Mouse (Mus musculus) kidney, adult 11 months (tissue): Measurements from ENCODE around the gene Golga2.
A peak's percentile ranks its signal among the peaks of the same experiment; 100 is the strongest.
"Not testable (repeated sequence)": the region's sequence is repeated elsewhere in the genome, so short reads cannot be mapped to it uniquely, and the experiment has no call there.

Experiments used
- DNase-seq: peaks from one replicate; pipeline ENCODE4 v3.0.0; 2022

The Golga2 gene

DNA sequence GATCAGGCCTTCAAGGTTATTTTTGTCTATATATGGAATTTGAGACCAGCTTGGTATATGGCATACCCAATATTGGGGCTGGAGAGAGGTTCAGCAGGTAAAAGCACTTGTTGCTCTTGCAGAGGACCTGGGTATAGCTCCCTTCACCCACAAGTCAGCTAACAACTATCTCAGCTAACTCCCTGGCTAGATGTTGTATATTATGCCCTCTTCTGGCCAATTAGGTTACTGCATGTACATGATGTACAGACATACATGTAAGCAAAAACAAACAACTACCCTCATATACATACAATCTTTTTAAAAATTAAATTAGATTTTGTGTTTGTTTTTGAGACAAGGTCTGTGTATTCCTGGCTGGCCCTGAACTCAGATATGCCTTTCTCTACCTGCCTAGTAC is 2.4 kb downstream of the Golga2 start:
- DNase-seq: no peak

DNA sequence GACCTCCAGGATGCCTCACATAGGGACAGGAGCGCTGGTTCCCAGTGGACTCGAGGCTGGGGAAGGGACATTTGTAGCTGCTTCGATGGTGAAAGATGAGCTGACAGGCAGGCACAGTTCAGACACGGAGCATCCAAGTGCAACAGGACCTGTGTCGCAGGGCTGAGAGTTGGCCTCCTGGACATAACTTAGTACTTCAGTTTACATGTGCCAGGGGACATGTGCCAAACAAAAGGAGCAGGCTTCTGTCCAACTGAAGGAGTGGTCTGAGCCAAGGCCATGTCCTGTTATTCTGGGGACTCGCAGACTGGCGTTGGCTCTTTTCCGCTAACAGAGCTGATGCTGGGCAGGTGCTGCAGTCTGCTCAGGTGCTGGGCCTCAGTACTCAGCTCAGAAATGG is 7.2 kb downstream of the Golga2 start:
- DNase-seq: no peak

DNA sequence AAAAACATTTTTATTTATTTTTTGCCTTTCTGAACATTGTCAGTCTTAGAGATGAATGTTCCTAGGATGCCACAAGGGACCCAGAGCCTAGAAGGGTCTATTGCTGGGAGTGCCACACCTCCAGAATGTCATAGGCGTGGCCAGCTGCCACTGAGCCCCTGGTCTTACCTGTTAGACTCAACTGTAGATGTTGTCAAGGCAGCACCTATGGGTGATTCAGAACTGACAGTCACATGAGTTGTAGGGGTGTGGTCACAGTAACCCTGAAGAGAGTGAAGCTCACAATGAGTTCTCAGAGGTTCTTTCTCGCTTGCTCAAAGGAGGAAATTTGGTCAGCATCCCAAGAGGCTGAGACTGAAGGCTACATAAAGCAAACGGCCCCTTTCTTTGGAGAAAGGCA is 8.1 kb downstream of the Golga2 start:
- no peak for DNase-seq

DNA sequence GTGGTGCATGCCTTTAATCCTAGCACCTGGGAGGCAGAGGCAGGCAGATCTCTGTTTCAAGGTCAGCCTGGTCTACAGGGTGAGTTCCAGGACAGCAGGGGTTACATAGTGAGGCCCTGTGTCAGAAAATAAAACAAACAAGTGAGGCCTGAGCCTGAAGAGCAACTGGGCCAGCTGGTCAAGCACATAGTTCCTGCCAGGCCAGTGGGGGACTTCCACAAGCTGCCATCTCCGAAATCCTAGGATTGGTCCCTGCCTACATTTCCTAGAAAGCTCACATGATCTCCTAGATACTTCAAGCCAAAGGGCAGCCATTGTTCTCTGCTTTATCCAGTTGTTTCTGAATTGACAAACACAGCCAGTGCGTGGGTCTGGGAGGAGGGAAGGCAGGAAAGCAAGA is 8.7 kb downstream of the Golga2 start:
- DNase-seq: not testable (repeated sequence)

DNA sequence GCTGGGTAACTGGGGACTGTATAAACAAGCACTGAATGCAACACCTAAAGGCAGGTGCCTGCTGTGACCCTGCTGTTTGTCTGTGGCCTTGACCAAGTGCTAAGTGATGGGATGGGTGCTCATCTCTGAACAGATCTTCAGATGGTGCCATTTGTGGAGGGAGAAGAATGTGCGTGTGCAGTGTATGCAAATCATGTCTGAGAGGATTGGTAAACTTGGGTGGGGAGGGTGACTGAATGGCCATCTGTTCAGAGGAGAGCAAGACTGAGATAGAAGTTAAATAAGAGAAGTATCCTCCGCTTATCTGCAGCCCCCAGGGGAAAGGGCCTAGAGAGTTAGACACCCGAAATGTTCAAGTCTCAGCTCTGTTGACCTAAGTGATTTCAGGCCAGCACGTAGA is 12.3 kb downstream of the Golga2 start:
- no peak for DNase-seq

DNA sequence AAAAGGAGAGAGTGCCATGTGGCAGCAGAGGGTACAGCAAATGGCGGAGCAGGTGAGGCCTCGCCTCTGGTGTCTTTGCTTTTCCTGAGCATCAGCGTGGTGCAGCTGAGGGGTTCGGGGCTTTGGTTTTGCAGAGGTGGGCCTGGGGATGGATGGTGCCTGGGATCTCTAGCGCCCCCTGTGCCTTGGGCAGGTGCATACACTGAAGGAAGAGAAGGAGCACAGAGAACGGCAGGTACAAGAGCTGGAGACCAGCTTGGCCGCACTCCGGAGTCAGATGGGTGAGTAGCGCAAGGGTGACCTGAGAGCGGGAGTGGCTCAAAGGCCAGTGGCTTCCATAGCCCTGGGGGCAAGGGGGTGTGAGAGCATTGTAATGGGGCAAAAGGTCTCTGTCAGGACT is 15.8 kb downstream of the Golga2 start:
- DNase-seq: no peak

DNA sequence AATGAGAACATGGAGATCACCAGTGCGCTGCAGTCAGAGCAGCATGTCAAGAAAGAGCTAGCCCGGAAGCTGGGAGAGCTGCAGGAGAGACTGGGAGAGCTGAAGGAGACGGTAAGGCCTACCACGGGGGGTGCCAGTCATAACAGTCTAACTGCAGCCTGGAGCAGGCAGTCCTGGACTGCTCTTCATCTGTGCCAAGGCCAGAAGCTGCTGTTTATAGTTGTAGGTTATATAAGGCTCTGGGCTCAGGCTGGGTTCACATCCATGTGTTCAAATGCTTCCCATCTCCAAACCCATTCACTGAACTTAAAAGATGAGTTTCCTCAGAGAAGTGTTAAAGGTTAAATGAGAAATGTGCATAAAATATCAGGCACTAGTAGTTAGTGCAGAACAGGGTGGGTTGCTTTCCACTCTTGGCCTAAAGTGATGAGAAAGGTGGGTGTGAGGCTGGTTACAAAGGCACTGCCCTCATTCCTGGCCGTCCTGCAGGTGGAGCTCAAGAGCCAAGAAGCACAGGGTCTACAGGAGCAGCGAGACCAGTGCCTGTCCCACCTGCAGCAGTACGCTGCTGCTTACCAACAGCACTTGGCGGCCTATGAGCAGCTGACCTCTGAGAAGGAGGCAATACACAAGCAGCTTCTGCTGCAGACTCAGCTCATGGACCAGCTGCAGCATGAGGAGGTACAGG is 17.1 kb downstream of the Golga2 start:
- DNase-seq: no peak

DNA sequence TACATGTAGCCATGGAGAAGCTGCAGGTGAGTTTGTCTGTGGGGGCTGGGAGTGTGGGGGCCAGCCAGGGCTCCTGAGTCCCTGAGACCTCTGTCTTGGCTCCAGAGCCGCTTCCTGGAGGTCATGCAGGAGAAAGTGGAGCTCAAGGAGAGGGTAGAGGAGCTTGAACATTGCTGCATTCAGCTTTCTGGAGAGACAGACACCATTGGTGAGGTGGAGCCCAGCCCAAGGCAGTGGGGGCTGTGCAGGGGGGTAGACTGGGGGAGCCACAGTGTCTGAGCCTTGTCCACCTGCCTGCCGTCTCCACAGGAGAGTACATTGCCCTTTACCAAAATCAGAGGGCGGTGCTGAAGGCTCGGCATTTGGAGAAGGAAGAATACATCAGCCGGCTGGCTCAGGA is 18.5 kb downstream of the Golga2 start:
- no peak for DNase-seq

DNA sequence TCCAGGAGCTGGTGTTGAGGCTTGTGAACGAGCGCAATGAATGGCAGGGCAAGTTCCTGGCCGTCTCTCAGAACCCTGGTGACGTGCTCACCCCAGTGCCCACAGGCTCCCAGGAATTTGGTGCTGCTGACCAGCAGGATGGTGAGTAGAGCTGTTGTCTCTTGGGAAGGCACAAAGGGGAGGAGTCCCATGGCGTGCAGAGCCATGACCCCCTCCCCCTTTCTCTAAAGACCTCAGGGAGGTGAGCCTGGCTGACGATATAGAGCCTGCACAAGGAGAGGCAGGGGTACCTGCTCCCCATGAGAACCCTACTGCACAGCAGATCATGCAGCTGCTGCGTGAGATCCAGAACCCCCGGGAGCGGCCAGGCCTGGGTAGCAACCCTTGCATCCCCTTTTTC is 19.0 kb downstream of the Golga2 start:
- no peak for DNase-seq

DNA sequence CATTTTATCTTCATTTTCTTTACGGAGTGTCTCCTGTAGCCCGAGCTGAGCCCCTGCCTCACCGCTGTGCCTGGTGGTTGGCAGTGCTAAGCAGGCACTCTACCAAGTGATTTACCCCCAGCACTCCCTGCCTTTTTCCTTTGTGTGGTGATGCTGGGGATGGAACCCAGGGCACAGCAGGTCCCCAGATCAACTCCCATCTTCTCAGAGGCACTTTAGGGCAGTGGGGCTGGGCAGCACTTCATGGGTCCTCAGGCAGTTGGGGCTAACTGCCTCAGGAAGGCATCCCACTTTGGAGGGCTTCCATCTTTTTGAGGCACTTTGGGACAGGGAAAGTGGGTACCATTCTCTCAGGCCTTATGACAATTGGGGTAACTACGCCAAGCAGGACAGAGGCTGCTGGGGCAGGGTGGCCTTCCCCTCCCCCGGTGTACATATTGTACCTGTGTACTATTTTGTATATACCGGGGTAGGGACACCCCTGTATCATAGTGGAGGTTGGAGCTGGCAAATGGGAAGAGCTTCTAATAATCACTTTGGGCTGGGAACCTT is 20.1 kb downstream of the Golga2 start:
- no peak for DNase-seq

DNA sequence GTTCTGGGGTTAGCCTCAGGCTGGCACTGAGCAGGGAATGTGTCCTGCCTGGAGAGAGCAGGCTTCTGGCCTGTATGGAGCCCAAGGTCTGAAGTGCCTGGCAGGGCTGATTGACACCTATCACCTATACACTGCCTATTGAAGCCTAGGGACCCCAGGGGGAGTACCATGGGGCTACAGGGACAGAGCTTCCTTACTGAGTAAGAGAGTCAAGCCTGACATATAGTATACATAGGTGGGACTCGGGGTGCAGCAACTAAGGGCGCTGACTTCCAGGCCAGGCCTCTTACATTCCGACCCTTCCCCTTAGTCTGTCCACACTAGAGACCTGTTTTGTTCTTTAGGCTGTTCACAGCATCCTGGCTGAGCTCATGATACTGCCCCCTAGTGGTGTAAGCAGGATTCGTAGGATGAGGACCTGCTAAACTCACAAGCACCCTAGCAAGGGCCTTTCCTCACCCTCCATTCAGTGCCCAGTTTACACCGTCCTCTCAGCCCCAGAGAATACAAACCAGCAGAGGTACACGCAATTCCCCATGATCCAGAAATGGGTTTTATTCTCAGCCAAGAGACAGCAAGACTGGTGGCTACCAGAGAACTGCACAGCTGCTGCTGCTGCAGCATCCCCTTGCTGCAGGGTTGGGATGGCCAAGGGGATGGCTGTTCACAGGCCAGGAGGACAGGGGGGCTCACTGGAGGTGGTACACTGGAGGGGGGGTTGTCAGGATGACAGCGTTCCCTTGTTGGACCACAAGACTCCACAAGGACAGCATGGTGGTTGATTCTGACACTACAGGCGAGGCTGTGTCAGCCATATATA is 21.0 kb downstream of the Golga2 start:
- DNase-seq: no peak

DNA sequence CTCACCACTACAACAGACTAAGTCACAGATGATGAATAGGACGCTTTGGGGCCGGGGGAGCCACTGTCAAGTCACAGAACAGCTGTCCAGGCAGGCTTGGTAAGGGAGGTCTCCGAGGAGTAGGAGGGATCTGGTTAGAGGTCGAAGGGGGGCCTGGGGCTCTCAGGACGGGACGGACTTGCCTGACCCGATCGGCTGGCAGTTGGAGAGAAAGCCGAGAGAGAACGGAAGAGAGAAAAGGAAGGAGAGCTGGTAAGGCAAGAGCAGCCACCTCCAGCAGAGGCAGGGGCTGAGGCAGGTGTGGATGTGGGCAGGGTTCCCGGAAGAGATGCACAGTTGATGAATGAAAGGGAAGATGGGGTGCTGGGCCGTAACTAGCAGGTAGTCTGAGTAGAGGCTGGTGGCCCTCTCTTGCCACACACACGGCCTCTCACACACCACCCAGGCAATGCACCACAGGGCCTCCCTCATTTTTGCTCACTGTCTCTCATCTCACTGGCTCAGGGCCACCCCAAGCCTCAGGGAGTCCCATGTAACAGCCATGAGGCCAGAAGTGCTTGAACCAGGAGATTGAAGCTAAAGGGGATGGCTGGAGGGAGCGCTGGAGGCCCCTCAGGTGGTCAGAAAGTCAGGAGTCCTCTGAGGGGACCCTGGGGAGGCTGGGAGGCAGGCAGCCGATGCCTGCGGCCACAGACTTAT is 21.8 kb downstream of the Golga2 start:
- no peak for DNase-seq

DNA sequence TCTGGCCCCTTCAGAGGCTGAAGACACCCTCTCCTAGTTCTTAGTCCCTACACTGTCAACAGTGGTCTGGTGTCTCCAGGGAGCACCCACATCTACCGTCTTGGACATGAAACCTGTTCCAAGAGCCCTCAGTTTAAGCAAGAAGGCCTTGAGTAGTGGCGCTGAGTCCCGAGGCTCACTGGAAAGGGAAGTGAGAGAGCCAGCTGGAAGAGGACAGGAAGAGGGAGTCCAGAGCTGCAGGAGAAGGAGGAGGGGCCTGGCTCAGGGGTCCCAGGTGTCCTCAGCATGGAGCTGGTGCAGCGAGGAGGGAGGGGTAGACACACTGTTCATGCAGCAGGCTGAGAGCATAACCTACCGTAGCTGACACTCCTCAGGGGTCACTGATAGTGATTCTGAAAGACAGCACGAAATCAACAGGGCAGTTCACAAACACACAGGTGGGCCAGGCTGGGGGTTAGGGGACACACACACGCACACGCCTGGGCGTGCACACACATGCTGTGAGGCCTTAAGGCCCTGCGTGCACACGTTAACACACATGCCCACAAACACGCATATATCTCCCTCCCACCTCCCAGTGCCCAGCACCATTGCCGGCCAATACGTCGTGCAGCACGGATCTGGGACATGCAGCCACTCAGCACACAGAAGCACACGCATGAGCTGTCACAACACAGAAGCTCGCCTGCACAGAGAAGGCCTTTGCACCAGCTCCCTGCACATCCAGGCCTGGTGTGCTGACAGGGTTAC is 23.1 kb downstream of the Golga2 start:
- no peak for DNase-seq

DNA sequence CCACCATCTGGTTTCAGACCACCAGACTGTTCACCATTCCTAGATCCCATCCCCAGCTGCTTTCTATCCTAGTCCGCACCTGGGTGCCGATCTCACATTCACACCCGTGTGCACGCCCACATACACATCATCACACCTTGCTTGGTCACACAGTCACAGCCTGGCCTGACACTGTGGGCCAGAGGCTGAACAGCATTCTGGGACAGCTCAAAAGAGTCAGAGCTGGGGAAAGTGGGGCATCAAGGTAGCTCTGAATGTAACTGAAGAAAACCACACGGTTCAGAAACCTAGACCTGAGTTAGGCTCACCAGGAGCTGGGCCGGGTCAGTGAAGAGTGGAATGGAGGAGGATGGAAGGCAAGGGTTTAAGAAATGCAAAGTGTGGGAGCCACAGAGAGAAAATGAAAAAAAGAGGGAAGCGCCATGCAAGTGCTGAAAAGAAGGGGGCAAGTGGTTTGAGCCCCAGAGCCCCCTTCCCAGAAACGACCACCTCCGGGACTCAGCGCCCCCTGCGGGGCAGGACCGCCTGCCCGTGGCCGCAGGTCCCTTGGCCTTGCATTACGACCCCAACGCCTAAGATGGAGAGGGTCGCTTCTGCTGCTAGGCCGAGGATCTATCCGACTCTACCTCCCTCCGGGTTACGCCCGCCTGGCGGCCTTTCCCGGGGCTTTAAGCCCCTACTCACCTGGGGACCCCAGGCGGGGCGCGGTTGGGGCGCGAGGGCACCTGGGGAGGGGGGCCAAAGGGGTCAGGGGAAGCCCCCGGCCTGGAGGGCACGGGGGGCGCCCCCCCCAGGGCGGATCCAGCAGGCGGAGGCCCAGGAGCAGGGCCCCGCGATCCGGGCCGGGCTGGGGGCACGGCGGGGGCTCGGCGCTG is 24.5 kb downstream of the Golga2 start:
- DNase-seq: no peak

DNA sequence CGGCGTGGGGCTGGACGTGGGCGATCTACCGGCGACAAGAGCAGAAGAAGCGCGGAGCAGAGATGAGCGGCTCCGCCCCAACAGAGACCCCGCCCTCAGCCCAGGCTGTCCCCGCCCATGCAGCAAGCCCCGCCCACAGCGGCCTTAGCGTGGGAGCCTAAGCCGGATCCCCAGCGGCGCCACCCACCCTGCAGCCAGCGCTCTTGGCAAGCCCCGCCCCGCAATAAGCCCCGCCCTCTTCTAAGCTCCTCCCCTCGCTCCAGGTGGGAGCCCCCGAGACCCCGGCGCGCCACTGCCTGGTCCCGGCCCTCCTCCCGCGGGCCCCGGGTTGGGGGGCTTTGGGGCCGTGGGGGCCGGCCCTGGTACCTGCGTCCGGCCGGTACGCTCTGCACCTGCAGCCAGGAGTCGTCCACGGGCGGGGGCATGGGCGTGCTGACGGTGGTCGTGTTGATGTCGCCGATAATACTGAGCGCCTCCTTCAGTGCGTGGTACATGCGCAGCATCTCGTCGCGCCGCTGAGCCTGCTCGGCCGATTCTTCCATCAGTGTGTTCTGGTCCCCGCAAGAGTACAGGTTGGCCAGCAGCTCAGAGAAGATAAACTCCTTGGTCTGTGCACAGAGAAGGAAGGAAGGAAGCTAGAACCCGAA is 25.3 kb downstream of the Golga2 start:
- peak; percentile 49 for DNase-seq

DNA sequence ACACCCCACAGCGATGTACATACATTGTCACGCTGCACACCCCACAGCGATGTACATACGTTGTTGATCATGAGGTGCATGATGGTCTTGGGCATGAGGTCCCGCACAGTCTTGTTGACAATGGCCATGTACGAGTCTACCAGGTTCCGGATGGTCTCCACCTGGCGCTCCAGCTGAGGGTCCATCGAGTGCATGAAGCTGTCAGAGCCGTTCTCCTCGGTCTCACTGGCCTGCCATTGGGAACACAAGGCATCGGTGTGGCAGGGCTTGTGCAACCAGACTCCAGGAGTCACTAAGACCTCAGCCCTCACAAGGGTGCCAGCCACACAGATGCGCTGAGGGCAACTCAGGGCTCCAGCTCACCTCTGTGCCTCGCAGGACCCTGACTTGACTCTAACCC is 27.6 kb downstream of the Golga2 start:
- no peak for DNase-seq

DNA sequence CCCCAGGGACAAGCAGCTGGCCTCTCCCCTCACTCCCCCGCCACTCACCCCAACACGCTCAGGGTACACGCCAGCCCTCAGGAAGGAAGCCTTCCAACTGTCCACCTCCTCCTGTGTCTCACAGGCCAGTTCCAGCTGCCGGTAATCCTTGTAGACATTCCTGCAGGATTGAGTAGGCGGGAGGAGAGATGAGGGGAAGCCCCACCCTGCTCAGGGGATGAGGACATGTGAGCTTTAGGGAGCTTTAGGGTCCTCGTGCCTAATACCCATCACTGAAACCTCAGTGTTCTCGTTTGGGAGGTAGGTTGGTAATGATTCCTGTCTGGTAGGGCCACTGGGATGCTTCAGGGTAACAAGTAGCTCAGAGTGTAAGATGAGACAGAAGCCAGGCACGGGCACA is 28.6 kb downstream of the Golga2 start:
- no peak for DNase-seq

DNA sequence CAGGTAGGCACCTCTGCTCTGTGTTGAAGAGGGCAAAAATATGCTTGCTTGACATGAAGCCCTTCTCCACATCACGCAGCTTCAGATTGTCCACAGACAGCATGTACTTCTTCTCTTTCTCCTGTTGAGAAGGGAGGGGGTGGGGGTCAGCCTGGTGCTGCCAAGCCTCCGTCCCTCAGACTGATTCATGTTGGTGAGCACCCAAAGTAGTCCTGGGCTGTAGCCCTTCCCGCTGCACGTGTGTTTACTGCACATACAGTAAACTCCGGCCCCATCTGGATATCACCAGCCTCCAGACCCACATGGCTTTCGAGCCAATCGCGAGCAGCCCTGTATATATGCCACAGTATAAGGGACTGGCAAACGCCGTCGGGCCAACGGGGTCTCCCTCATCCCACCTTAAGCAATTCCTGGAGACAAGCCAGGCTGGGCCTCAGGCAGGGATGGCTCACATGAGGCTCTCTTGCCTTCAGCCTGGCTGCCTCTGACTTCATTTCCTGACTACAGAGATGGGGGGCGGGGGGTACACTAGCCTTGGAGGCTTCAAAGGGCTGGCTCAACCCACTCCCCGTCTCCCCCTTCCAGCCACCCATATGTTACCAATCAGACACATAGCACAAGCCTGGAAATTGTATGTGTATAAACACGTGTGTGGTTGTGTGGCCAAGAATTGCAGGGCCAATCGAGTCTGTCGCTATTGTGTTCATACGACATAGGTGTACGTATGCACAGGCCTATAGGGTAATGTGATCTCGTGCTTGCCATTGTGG is 29.9 kb downstream of the Golga2 start:
- no peak for DNase-seq

DNA sequence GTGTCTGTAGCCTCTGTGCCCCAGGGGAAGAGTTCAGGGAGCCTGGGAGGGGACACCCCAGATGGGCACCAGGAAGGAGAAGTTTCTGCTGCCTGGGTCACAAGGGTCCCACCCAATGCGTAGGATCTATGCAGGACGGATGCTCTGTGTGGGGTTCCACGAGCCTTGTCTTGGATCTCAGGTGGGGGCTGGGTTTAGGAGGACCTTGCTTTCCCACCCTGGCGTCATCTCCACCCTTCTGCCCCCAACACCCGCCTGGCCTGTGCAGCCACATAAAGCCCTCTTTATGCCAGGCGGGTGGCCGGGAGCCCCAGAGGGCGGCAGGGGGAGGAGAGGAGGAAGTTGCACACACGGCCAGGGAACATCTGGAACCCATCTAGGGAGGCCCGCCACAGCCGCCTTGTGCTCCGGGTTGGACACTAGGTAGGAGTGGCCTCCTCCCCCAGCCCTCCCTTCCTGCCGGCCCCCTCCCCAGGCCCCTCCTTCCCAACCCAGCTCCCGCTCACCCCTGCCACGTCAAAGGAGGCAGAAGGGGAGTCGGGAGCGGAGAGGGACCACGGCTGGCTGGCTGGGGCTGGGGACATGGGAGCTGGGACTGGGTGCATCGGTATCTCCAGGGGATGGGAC is 30.7 kb downstream of the Golga2 start:
- peak; percentile 32 for DNase-seq
